Mouse (Mus musculus): ENCODE measurements at regions not wholly inside any gene's neighbourhood (a gene's known extent, or its start where the extent isn't known, plus 50 kb on each side); places are given as distances from the start of the nearest gene placed in this dataset.

DNA sequence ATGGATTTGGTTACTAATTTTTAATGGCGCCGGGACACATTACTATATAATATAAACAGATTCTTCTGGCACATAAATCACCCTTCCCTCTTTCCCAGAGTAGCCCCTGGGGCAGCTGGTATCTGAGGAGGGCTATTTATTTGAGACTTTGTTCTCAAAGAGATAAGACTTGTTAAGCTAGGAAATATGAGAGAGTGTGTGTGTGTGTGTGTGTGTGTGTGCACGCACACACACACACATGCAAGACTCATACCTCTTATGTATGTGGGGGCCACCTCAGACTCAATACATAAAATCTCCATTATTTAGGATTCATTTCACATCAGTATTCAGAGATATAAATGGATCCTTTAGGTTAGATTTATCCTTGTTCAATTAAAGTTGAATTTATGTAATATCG is 340.1 kb downstream of the Epha4 start:
- in situ Hi-C loops (cut with MboI; ENCODE audit: low pct_ligation_motif_present, low pct_unique_long_range_greater_than_20kb, low sequenced_read_pairs) (loop anchor here (25.0 kb wide), 1 partner anchor 338 kb away; the partner anchor contains the start of gene Epha4), dilution Hi-C loops (cut with MboI; ENCODE audit: extremely low pct_ligation_motif_present, extremely low pct_unique_long_range_greater_than_20kb, low sequenced_read_pairs) (no loop called here)
- H3K4me1 ChIP-seq (ENCODE audit: control insufficient read depth in 1 of 2, insufficient read depth in 2 of 2), result peaks cover 0 to 7% of the 10 kb centered on the region in 2 experiments; a peak in 2 of 4 replicates
- H3K36me3 ChIP-seq (replicated peaks in 1 of 2; ENCODE audit: control insufficient read depth in 1 of 2, insufficient read depth in 1 of 2, low read length in 1 of 2), result no peaks in the 10 kb centered on the region
- H3K27me3 ChIP-seq (replicated peaks), result no peaks in the 10 kb centered on the region
- H3K4me3 ChIP-seq (replicated peaks in 1 of 3; ENCODE audit: low read depth in 2 of 3, low read length in 2 of 3, poor library complexity in 1 of 3), result no peak overlapping the region
- DNase-seq (ENCODE audit: extremely low read depth), result no peak
- TF ChIP-seq SIN3A (IDR thresholded peaks at IDR 0.05; ENCODE audit: low read length) (no peak), MXI1 (IDR thresholded peaks at IDR 0.05; ENCODE audit: low read depth, low read length) (no peak), NELFE (IDR thresholded peaks at IDR 0.05; ENCODE audit: low read depth, low read length) (no peak), POLR2AphosphoS2 (IDR thresholded peaks at IDR 0.05; ENCODE audit: low read depth, low read length) (no peak), NRF1 (IDR thresholded peaks at IDR 0.05; ENCODE audit: low read depth, low read length) (no peak), E2F4 (IDR thresholded peaks at IDR 0.05; ENCODE audit: insufficient replicate concordance, low read depth, low read length) (no peak), MYC (IDR thresholded peaks at IDR 0.05; ENCODE audit: low read depth, low read length) (no peak)
- no peak overlapping the region for H3K9ac ChIP-seq (ENCODE audit: insufficient read depth, low read depth)
- H3K79me2 ChIP-seq (replicated peaks; ENCODE audit: control insufficient read depth, extremely low read depth, insufficient read depth, poor library complexity, severe bottlenecking), result no peaks in the 10 kb centered on the region
- H3K4me2 ChIP-seq (ENCODE audit: insufficient read depth, low read depth, poor library complexity, severe bottlenecking), result no peak overlapping the region
- H3K9me3 ChIP-seq (replicated peaks; ENCODE audit: low read length), result no peaks in the 10 kb centered on the region
- no peak overlapping the region for H3K27ac ChIP-seq (ENCODE audit: insufficient read depth, low read depth)

DNA sequence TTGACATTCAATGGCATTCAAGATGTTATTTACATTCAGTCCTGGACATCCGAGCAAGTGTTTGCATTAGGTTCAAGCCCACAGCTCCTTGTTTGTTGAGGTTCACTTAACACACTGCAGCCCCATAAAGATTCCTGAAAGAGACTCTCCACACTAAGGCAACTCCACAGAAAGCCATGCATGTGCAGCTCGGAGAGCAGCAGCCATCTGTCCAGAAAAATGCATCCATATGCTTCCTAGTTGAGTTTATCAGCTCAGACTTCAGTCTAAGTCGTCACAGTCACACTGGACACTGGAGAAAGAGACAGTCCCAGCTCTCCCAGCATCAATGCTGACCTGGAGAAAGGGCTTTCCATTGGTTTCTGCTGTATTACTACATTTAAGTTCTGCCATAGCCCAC is 339.7 kb downstream of the Epha4 start:
- no peak overlapping the region for H3K4me2 ChIP-seq (ENCODE audit: insufficient read depth, low read depth, poor library complexity, severe bottlenecking)
- no peaks in the 10 kb centered on the region for H3K36me3 ChIP-seq (replicated peaks in 1 of 2; ENCODE audit: control insufficient read depth in 1 of 2, insufficient read depth in 1 of 2, low read length in 1 of 2)
- no peak overlapping the region for H3K27ac ChIP-seq (ENCODE audit: insufficient read depth, low read depth)
- TF ChIP-seq ZC3H11A (IDR thresholded peaks at IDR 0.05; ENCODE audit: low read depth, low read length) (no peak), ZNF384 (IDR thresholded peaks at IDR 0.05; ENCODE audit: low read depth, low read length) (no peak), CHD1 (IDR thresholded peaks at IDR 0.05; ENCODE audit: low read depth, low read length) (no peak), ELF1 (IDR thresholded peaks at IDR 0.05; ENCODE audit: low read depth, low read length) (no peak)
- in situ Hi-C loops (cut with MboI; ENCODE audit: low pct_ligation_motif_present, low pct_unique_long_range_greater_than_20kb, low sequenced_read_pairs), result loop anchor here (25.0 kb wide), 1 partner anchor 337 kb away; the partner anchor contains the start of gene Epha4
- DNase-seq (ENCODE audit: extremely low read depth), result no peak
- no peaks in the 10 kb centered on the region for H3K79me2 ChIP-seq (replicated peaks; ENCODE audit: control insufficient read depth, extremely low read depth, insufficient read depth, poor library complexity, severe bottlenecking)
- dilution Hi-C loops (cut with MboI; ENCODE audit: extremely low pct_ligation_motif_present, extremely low pct_unique_long_range_greater_than_20kb, low sequenced_read_pairs), result no loop called here
- peaks cover 0 to 7% of the 10 kb centered on the region in 2 experiments; a peak in 2 of 4 replicates for H3K4me1 ChIP-seq (ENCODE audit: control insufficient read depth in 1 of 2, insufficient read depth in 2 of 2)
- H3K27me3 ChIP-seq (replicated peaks), result no peaks in the 10 kb centered on the region
- no peaks in the 10 kb centered on the region for H3K9me3 ChIP-seq (replicated peaks; ENCODE audit: low read length)
- no peak overlapping the region for H3K4me3 ChIP-seq (replicated peaks in 1 of 3; ENCODE audit: low read depth in 2 of 3, low read length in 2 of 3, poor library complexity in 1 of 3)
- no peak overlapping the region for H3K9ac ChIP-seq (ENCODE audit: insufficient read depth, low read depth)

- no peaks in the 10 kb centered on the region for H3K79me2 ChIP-seq (replicated peaks; ENCODE audit: control insufficient read depth, extremely low read depth, insufficient read depth, poor library complexity, severe bottlenecking)
- DNase-seq (ENCODE audit: extremely low read depth), result no peak
- no peaks in the 10 kb centered on the region for H3K27me3 ChIP-seq (replicated peaks)
- in situ Hi-C loops (cut with MboI; ENCODE audit: low pct_ligation_motif_present, low pct_unique_long_range_greater_than_20kb, low sequenced_read_pairs) (loop anchor here (25.0 kb wide), 1 partner anchor 336 kb away; the partner anchor contains the start of gene Epha4), dilution Hi-C loops (cut with MboI; ENCODE audit: extremely low pct_ligation_motif_present, extremely low pct_unique_long_range_greater_than_20kb, low sequenced_read_pairs) (no loop called here)
- peaks cover 0 to 7% of the 10 kb centered on the region in 2 experiments; a peak in 2 of 4 replicates for H3K4me1 ChIP-seq (ENCODE audit: control insufficient read depth in 1 of 2, insufficient read depth in 2 of 2)
- no peak overlapping the region for H3K4me3 ChIP-seq (replicated peaks in 1 of 3; ENCODE audit: low read depth in 2 of 3, low read length in 2 of 3, poor library complexity in 1 of 3)
- H3K9ac ChIP-seq (ENCODE audit: insufficient read depth, low read depth), result no peak overlapping the region
- H3K36me3 ChIP-seq (replicated peaks in 1 of 2; ENCODE audit: control insufficient read depth in 1 of 2, insufficient read depth in 1 of 2, low read length in 1 of 2), result no peaks in the 10 kb centered on the region
- H3K9me3 ChIP-seq (replicated peaks; ENCODE audit: low read length), result no peaks in the 10 kb centered on the region
- TF ChIP-seq USF1 (IDR thresholded peaks at IDR 0.05; ENCODE audit: low read depth, low read length), result no peak
- no peak for TF ChIP-seq JUND (conservative IDR thresholded peaks at IDR 0.05; ENCODE audit: low read depth, low read length)
- no peak for TF ChIP-seq UBTF (IDR thresholded peaks at IDR 0.05; ENCODE audit: low read depth, low read length)
- no peak for TF ChIP-seq ZKSCAN1 (IDR thresholded peaks at IDR 0.05; ENCODE audit: borderline replicate concordance, low read depth, low read length)
- no peak for TF ChIP-seq TCF12 (IDR thresholded peaks at IDR 0.05; ENCODE audit: low read depth, low read length)
- TF ChIP-seq MAFK (IDR thresholded peaks at IDR 0.05; ENCODE audit: insufficient replicate concordance, low read length), result no peak
- no peak for TF ChIP-seq IRF4 (IDR thresholded peaks at IDR 0.05; ENCODE audit: low read depth, low read length)
- TF ChIP-seq MAX (IDR thresholded peaks at IDR 0.05; ENCODE audit: low read length), result no peak
- no peak for TF ChIP-seq CHD2 (IDR thresholded peaks at IDR 0.05; ENCODE audit: low read length)
- no peak for TF ChIP-seq GABPA (IDR thresholded peaks at IDR 0.05; ENCODE audit: insufficient replicate concordance, low read depth, low read length)
- no peak for TF ChIP-seq E2F4 (IDR thresholded peaks at IDR 0.05; ENCODE audit: insufficient replicate concordance, low read depth, low read length)
- no peak for TF ChIP-seq EP300 (IDR thresholded peaks at IDR 0.05; ENCODE audit: low read length)
- no peak for TF ChIP-seq POLR2A (IDR thresholded peaks at IDR 0.05; ENCODE audit: low read depth, low read length)
- no peak for TF ChIP-seq USF2 (conservative IDR thresholded peaks at IDR 0.05; ENCODE audit: low read depth, low read length)
- TF ChIP-seq NELFE (IDR thresholded peaks at IDR 0.05; ENCODE audit: low read depth, low read length), result no peak
- no peak overlapping the region for H3K27ac ChIP-seq (ENCODE audit: insufficient read depth, low read depth)
- H3K4me2 ChIP-seq (ENCODE audit: insufficient read depth, low read depth, poor library complexity, severe bottlenecking), result no peak overlapping the region
Observed at GRCm38 (mm10) chr1:77176516-77176915, 338.4 kb downstream of the Epha4 start.

Measured in CH12.LX (cell line).